Mouse (Mus musculus) midbrain, embryonic 12.5 days (tissue): ENCODE measurements around the gene Rpl6. TPM values are rescaled to one million over a fixed set of nuclear protein-coding genes. Genes with fewer than 3 reads are reported as not detected.

Source experiments
- ATAC-seq: fragments of 200-750 bp; cut with Nextera tagmentation; 2 replicates; pipeline ENCODE4 v1.8.0; 2017; ENCODE audit warnings: low read depth, moderate TSS enrichment, moderate library complexity; ENCODE audit not compliant: low FRiP score
- H3K27ac ChIP-seq: fragments of 300-500 bp; sonication (generic); replicated peaks from 2 replicates; pipeline ENCODE4 v1.5.1; 2016; ENCODE audit warnings: mild to moderate bottlenecking
- H3K27me3 ChIP-seq: fragments of 300-500 bp; sonication (generic); 2 replicates; pipeline ENCODE4 v1.6.1; 2016; ENCODE audit warnings: mild to moderate bottlenecking
- H3K36me3 ChIP-seq: fragments of 300-500 bp; sonication (generic); 2 replicates; pipeline ENCODE4 v1.6.1; 2016
- H3K4me1 ChIP-seq: fragments of 300-500 bp; sonication (generic); 2 replicates; pipeline ENCODE4 v1.6.1; 2016
- H3K4me2 ChIP-seq: fragments of 300-500 bp; sonication (generic); replicated peaks from 2 replicates; pipeline ENCODE4 v1.6.1; 2016; ENCODE audit warnings: mild to moderate bottlenecking, moderate library complexity
- H3K4me3 ChIP-seq: fragments of 300-500 bp; sonication (generic); 2 replicates; pipeline ENCODE4 v1.5.1; 2016; ENCODE audit warnings: mild to moderate bottlenecking
- H3K9ac ChIP-seq: fragments of 300-500 bp; sonication (generic); replicated peaks from 2 replicates; pipeline ENCODE4 v1.6.1; 2016; ENCODE audit warnings: mild to moderate bottlenecking, moderate library complexity
- H3K9me3 ChIP-seq: fragments of 300-500 bp; sonication (generic); 2 replicates; pipeline ENCODE4 v1.6.1; 2016; ENCODE audit warnings: mild to moderate bottlenecking
- WGBS: fragments of 180-500 bp; shearing (Covaris S2); methylation state at CpG from one replicate; pipeline ENCODE4 v1.1.7; 2016; 5-methylcytosine and 5-hydroxymethylcytosine counted together
- polyA plus RNA-seq: library from polyadenylated mRNA; unstranded; fragments of >200 nt; fragmentation: Nextera tagmentation; extraction: Ambion mirVana; gene quantifications from 2 replicates; pipeline ENCODE4 v1.2.1, GENCODE M21; 2016

Rpl6 gene
- 475 and 502 TPM in 2 replicates for polyA plus RNA-seq

DNA sequence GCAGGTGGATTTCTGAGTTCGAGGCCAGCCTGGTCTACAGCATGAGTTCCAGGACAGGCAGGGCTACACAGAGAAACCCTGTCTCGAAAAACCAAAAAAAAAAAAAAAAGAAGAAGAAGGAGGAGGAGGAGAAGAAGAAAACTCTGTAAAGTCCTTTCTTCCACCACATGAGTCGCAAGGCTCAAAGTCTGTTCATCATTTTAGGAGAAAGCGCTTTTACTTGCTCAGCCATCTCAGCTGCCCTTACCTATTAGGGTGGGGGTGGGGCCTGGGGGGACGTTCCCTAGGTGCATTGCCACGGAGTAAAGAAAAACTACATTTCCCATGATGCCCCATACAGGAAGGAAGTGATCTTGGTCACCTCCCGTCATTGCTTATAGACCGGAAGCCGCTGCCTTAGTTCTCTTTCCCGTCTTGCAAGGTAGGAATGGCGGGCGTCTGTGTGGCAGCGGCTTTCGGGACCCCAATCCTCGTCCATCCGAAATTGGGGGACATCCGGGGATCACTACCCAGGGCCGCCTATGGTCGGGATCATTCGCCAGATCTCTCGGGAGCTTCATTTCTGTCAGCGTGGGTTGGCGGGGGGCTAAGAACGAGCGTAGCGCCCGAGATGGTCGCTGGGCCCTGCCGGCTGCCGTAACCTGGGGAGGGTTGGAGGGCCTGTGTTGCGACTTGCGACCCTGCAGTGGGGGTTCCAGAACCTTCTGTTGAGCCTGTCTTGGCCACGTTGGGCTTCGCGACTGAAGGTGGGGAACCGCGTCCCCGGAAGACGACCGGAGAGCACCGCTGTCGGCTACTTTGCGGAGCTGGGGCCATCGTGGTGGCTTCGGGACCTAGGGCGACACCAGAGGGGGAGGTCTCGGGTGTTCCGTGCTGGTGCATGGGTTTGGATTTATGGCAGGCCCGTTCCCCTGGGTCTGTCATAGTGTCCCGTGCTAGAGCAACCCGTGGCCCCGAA, at the start of gene Rpl6:
TSS of gene Rpl6 (plus strand) at position 350 of the 958 bp plus-strand sequence.
- WGBS = 1% methylated on average over 52 of the region's 52 CpGs
- Histone ChIP-seq H3K4me2 (peak within 1 kb of the TSS; percentile 70), H3K4me1 (peaks cover 22% of the 10 kb centered on the region), H3K27me3 (no peaks in the 10 kb centered on the region), H3K27ac (peak within 1 kb of the TSS; percentile 85), H3K36me3 (peaks cover 40% of the 10 kb centered on the region), H3K9ac (peak within 1 kb of the TSS; percentile 87), H3K9me3 (no peaks in the 10 kb centered on the region), H3K4me3 (peak within 1 kb of the TSS; percentile 68)
- ATAC-seq = peak; percentile 92

- no peaks in the 10 kb centered on the region for H3K27me3 ChIP-seq
- H3K36me3 ChIP-seq = peaks cover 78% of the 10 kb centered on the region
- WGBS = 95% methylated on average over 4 of the region's 4 CpGs
These were observed 48.2 kb upstream of the Rpl6 start for GRCm38 (mm10) chr5:121156121-121156520.

DNA sequence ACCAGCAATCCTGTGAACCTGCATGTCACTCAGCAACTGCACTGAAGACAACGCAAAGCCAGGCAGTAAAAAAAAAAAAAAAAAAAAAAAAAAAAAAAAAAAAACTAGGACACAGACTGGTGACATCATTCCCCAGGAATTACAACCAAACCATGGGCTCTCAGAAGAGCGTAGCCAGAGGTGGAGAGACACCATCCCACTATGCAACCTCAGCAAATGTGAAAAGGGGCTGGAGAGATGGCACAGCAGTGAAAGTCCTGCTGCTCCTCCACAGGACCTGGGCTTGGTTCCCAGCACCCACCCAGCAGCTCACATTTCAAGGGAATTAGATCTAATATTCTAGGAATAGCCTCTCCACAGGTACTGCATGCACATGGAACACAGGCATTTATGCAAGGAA, 47.3 kb upstream of the Rpl6 start:
- H3K4me1 ChIP-seq = no peaks in the 10 kb centered on the region
- H3K9me3 ChIP-seq = no peaks in the 10 kb centered on the region
- no peak overlapping the region for H3K4me3 ChIP-seq
- H3K36me3 ChIP-seq = peaks cover 82% of the 10 kb centered on the region
- WGBS = 82% methylated on average over 2 of the region's 2 CpGs
- H3K4me2 ChIP-seq = no peak overlapping the region
- no peak overlapping the region for H3K27ac ChIP-seq
- no peak for ATAC-seq
- no peaks in the 10 kb centered on the region for H3K27me3 ChIP-seq
- H3K9ac ChIP-seq = no peak overlapping the region

More at GRCm38 (mm10) chr5:121156121-121156520, 48.2 kb upstream of the Rpl6 start:
- ATAC-seq = no peak
- H3K4me2 ChIP-seq = no peak overlapping the region
- H3K9ac ChIP-seq = no peak overlapping the region
- no peaks in the 10 kb centered on the region for H3K9me3 ChIP-seq
- no peak overlapping the region for H3K4me3 ChIP-seq
- no peaks in the 10 kb centered on the region for H3K4me1 ChIP-seq
- H3K27ac ChIP-seq = no peak overlapping the region

DNA sequence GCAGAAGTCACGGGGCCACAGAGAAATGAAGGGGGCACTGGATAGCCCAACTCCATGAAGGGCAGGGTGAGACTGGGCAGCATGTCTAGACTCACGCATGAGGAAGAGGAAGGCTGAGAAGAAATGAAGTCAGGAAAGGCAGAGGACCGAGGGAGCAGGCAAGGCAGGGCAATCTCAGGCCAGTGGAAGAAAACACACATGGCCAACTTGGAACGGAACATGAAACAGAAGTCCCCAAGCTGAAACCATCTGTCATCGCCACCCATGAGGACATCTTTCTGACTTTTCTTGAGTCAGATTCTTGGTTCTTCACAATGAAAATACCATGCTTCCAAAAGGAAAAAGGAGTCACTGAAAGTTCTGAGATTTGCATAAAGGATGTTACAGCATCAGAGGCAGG, 46.8 kb upstream of the Rpl6 start:
- H3K4me2 ChIP-seq = no peak overlapping the region
- H3K4me3 ChIP-seq = no peak overlapping the region
- H3K4me1 ChIP-seq = no peaks in the 10 kb centered on the region
- ATAC-seq = no peak
- no peaks in the 10 kb centered on the region for H3K9me3 ChIP-seq
- H3K27ac ChIP-seq = no peak overlapping the region
- H3K27me3 ChIP-seq = no peaks in the 10 kb centered on the region
- peaks cover 82% of the 10 kb centered on the region for H3K36me3 ChIP-seq
- 97% methylated on average over 5 of the region's 5 CpGs for WGBS
- H3K9ac ChIP-seq = no peak overlapping the region

- WGBS = 89% methylated on average over 7 of the region's 7 CpGs
- no peak overlapping the region for H3K9ac ChIP-seq
- no peaks in the 10 kb centered on the region for H3K27me3 ChIP-seq
- H3K4me2 ChIP-seq = no peak overlapping the region
- H3K4me1 ChIP-seq = no peaks in the 10 kb centered on the region
- H3K4me3 ChIP-seq = no peak overlapping the region
- no peaks in the 10 kb centered on the region for H3K9me3 ChIP-seq
- peaks cover 88% of the 10 kb centered on the region for H3K36me3 ChIP-seq
- no peak for ATAC-seq
- H3K27ac ChIP-seq = no peak overlapping the region
These were observed 45.3 kb upstream of the Rpl6 start for GRCm38 (mm10) chr5:121158966-121159365.

GRCm38 (mm10) chr5:121162285-121162684, 42.0 kb upstream of the Rpl6 start:
- 87% methylated on average over 5 of the region's 5 CpGs for WGBS
- H3K4me2 ChIP-seq = no peak overlapping the region
- H3K27me3 ChIP-seq = no peaks in the 10 kb centered on the region

GRCm38 (mm10) chr5:121162923-121163322, 41.4 kb upstream of the Rpl6 start:
- no peak overlapping the region for H3K4me2 ChIP-seq
- 89% methylated on average over 7 of the region's 7 CpGs for WGBS
- H3K9me3 ChIP-seq = no peaks in the 10 kb centered on the region
- no peaks in the 10 kb centered on the region for H3K4me1 ChIP-seq
- peaks cover 90% of the 10 kb centered on the region for H3K36me3 ChIP-seq
- ATAC-seq = no peak
- H3K4me3 ChIP-seq = no peak overlapping the region
- H3K9ac ChIP-seq = no peak overlapping the region
- H3K27me3 ChIP-seq = no peaks in the 10 kb centered on the region
- no peak overlapping the region for H3K27ac ChIP-seq

More at GRCm38 (mm10) chr5:121162285-121162684, 42.0 kb upstream of the Rpl6 start:
- Histone ChIP-seq H3K4me3 (no peak overlapping the region), H3K27ac (no peak overlapping the region), H3K9ac (no peak overlapping the region), H3K36me3 (peaks cover 91% of the 10 kb centered on the region), H3K9me3 (no peaks in the 10 kb centered on the region), H3K4me1 (no peaks in the 10 kb centered on the region)
- ATAC-seq = no peak

DNA sequence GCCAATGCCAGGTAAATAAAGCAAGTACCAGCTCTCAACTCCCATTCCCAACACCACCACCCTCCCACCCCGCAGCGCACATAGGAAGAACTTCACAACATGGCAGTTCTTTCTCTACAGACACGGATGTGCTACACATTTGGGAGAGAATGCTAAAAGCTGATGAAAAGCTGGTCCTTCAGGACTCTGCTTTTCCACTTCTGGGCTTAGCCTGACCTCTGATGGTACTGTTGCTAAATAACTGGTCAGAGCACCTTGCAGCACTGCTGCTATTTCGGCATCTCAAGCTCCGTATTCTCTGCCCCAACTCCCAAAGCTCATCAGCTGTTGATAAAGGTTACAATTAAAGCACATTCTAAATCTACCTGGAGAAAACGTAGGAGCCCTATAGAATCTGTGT, 37.4 kb upstream of the Rpl6 start:
- no peaks in the 10 kb centered on the region for H3K9me3 ChIP-seq
- no peaks in the 10 kb centered on the region for H3K27me3 ChIP-seq
- H3K4me1 ChIP-seq = no peaks in the 10 kb centered on the region
- no peak overlapping the region for H3K4me2 ChIP-seq
- H3K36me3 ChIP-seq = peaks cover 79% of the 10 kb centered on the region
- no peak overlapping the region for H3K27ac ChIP-seq
- WGBS = 98% methylated on average over 6 of the region's 6 CpGs
- H3K4me3 ChIP-seq = no peak overlapping the region
- H3K9ac ChIP-seq = no peak overlapping the region
- no peak for ATAC-seq

DNA sequence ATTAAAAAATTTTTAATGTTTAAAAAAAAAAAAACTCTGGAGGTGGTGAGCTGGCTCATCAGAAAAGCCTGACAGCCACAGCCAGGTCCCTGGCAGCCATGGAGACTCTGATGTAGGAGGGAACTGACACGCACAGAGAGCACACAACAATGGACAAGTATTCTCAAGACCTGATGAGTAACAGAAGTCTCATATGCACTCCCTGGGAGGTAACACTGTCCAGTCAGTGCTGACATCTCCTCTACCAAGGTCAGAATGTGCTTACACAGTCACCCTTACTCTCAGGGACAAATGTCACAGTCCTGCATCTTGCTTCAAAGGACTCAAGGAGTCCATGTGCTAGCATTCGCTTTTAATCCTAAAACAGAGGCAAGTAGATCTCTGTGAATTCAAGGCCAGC, 34.7 kb upstream of the Rpl6 start:
- ATAC-seq = no peak
- H3K9ac ChIP-seq = no peak overlapping the region
- 89% methylated on average over 2 of the region's 2 CpGs for WGBS

DNA sequence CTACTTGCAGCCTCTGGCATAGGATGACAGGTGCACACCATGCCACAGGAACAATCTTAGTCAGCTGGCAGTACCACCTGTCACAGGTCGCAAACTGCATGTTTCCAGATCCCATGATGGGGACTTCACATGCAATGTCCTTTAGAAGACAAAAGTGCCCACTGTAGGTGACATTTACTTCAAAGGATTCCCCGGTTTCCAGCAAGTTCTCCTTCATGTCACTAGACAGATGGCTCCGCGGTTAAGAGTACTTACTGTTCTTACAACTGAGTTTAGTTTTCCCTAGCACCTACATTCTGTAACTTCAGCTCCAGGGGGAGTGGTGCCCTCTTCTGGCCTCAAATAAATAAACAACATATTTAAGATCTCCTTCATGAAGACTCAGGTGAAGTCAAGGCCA, 31.4 kb upstream of the Rpl6 start:
- no peak overlapping the region for H3K4me3 ChIP-seq
- WGBS = 89% methylated on average over 4 of the region's 4 CpGs
- no peak for ATAC-seq
- no peak overlapping the region for H3K4me2 ChIP-seq
- H3K27ac ChIP-seq = no peak overlapping the region
- no peaks in the 10 kb centered on the region for H3K4me1 ChIP-seq
- H3K9me3 ChIP-seq = no peaks in the 10 kb centered on the region
- H3K27me3 ChIP-seq = no peaks in the 10 kb centered on the region
- no peak overlapping the region for H3K9ac ChIP-seq
- peaks cover 25% of the 10 kb centered on the region for H3K36me3 ChIP-seq

More for the DNA sequence above, 34.7 kb upstream of the Rpl6 start:
- Histone ChIP-seq H3K27me3 (no peaks in the 10 kb centered on the region), H3K9me3 (no peaks in the 10 kb centered on the region), H3K36me3 (peaks cover 56% of the 10 kb centered on the region), H3K4me2 (no peak overlapping the region), H3K27ac (no peak overlapping the region), H3K4me3 (no peak overlapping the region), H3K4me1 (no peaks in the 10 kb centered on the region)

DNA sequence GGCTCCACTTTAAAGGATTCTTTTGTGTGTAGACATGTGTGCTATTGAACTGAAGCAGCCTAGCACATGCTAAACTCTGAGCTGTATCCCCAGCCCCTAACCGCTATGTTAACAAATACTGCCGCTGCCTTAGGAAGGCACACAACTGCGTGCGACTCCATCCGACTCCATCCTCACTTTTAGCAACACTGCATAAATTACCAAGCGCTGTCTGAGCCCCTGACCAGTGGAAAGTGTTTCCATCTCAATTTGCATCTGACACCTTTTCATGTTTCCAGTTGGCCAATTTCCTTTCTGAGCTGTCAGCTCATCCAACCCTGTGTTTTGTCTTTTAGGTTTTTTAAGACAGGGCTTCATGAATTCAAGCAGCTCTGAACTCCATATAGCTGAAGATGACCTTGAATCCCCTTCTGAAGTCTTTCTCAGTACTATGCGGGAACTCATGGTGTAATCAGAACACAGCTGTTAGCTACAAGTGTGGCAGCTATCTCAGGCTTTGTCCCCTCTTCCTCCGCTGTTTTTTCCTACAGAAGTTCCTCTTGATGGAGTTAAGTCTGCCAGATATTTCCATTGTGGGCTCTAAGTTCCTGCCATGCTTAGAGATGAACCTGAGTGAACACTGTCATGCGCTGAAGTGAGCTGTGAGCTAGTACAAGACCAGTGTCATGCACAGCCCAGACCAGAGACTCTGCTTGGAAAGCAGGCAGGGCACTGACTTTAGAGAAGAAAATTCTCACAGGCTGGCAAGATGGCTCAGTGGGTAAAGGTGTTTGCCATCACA, 25.0 kb upstream of the Rpl6 start:
- H3K27me3 ChIP-seq = no peaks in the 10 kb centered on the region
- H3K36me3 ChIP-seq = no peaks in the 10 kb centered on the region
- H3K9me3 ChIP-seq = no peaks in the 10 kb centered on the region
- H3K27ac ChIP-seq = no peak overlapping the region; the same call in 1 of the 2 replicates
- no peak overlapping the region for H3K4me2 ChIP-seq
- no peak for ATAC-seq
- no peak overlapping the region for H3K4me3 ChIP-seq
- no peak overlapping the region for H3K9ac ChIP-seq
- 74% methylated on average over 9 of the region's 9 CpGs for WGBS
- peaks cover 17% of the 10 kb centered on the region for H3K4me1 ChIP-seq

DNA sequence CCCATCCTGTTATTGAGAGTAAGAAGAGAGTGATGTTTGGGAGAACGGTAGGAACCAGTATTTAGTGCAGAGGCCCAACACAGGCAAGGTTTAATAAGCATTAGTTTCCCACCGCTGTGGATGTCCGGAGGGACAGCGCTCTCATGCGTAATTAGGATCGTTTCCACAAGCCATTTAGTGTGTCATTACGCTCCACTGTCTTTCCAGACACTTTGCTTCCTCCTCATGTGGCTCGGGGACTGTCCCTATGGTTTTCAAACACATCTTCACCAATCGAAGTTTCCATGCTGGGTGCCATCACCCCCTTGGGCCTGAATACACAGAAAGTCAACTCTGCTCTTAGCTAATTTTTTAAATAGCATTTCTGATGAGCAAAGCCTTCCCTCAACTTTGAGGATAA, 21.0 kb upstream of the Rpl6 start:
- Histone ChIP-seq H3K27me3 (no peaks in the 10 kb centered on the region), H3K9me3 (no peaks in the 10 kb centered on the region), H3K4me2 (no peak overlapping the region), H3K4me3 (no peak overlapping the region), H3K36me3 (no peaks in the 10 kb centered on the region), H3K4me1 (peaks cover 47% of the 10 kb centered on the region), H3K27ac (no peak overlapping the region), H3K9ac (no peak overlapping the region)
- 85% methylated on average over 9 of the region's 9 CpGs for WGBS
- no peak for ATAC-seq
